Mouse (Mus musculus): Measurements from ENCODE around the gene Rab3gap2.

GRCm38 (mm10) chr1:185292646-185293360 is 88.9 kb downstream of the Rab3gap2 start:
- no peak for TF ChIP-seq POLR2A (IDR thresholded peaks at IDR 0.05; ENCODE audit: borderline replicate concordance, insufficient read depth, low read length)
- no peak for TF ChIP-seq CTCF (IDR thresholded peaks at IDR 0.05; ENCODE audit: borderline replicate concordance, insufficient read depth, low read depth, low read length)
